Mouse (Mus musculus): Measurements from ENCODE around the gene Fkbp5.

Gene Fkbp5

DNA sequence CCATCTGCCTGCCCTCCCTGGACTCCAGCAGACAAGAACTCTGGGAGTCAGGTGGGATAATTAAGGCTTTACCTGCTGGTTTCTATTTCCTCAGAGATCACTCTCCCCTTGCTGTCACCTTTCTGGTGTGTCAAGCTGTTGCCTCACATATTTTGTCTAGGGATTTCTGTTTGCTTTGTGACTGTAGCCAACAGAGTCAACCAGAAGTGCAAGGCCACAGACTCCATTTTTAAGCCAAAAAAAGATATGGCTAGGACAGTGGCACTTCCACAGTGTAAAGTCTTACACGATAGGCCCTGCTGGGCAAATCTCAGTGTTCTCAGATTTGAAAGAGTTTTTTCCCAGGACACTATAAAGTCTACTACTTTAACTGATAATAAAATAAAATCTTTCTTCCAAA, 56.9 kb downstream of the Fkbp5 start:
- no peak for DNase-seq (ENCODE audit: low read depth, low spot score)

DNA sequence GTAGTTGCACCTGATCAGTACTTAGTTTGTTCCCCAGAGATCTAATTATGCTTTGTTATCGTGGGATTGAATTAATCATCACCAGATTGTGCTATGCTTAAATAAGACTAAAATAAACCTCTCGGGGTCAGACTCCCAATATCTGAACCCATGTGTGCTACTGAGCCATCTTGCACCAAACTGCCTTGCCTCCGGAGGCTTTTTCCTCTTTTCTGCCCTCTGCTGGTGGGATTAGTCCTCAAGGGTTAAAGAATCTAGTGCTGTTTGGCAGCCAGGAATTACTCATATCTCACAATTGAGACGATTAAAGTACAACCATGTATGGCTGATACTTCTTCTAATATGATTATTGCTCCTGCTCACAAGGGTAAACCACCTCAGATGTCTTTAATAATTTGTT, 62.2 kb downstream of the Fkbp5 start:
- DNase-seq (ENCODE audit: low read depth, low spot score), result no peak

- no peak for DNase-seq (ENCODE audit: low read depth, low spot score)
Observed at GRCm38 (mm10) chr17:28452889-28453288, 64.4 kb downstream of the Fkbp5 start.

DNA sequence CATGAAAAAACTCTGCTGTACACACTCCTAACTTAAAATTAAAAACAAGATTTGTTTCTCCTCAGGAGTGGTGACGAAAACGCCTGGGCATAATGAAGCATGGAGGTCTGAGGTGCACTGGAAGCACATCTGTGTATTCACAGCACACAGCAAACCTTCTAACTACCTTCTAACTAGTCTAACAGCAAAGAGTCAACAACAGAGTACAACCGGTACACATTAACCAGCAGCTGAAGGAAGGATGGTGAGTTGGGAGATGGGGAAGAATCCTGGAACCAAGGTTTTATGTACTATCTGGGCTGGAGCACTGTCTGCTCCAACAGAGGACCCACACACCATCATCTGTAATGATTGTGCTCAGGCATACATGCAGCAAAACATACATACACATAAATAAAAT, 65.4 kb downstream of the Fkbp5 start:
- DNase-seq (ENCODE audit: low read depth, low spot score), result no peak

- no peak for DNase-seq (ENCODE audit: low read depth, low spot score)
Observed at GRCm38 (mm10) chr17:28451487-28451886, 65.8 kb downstream of the Fkbp5 start.

DNA sequence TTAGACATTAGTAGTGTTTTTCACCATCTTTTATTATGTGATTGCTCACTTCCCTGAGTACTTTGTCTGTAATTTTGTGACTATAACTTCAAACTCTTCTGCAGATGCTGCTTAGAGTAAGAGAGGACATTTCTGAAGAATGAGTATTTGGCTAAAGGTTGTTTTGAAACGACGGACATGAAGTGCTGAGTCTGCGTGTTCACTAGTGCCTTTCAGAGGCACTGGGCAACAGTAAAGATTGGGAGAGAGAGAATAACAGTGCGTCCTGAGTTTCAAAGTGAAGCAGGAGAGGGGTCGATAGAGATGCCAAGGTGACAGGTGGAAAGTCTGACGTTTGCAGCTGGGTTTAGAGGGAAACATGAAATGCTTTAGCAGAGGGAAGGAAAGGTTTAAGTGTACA, 69.1 kb downstream of the Fkbp5 start:
- DNase-seq (ENCODE audit: low read depth, low spot score), result no peak

GRCm38 (mm10) chr17:28447789-28448188, 69.5 kb downstream of the Fkbp5 start:
- DNase-seq (ENCODE audit: low read depth, low spot score), result no peak

DNA sequence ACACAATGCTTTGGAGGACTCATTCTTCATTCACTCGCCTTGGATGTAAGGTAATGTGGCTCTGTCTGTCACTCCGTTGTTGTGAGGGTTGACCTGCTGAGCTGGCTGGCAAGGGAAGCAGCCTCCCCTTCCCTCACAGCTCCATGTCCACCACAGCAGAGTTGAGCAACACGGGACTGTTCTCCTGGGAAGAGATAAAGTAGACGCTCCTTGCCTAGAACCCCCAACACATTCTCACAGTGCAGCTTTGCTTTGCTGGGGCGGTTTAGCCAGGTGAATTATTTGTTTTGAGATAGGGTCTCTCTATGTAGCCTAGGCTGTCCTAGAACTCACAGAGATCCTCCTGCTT, 70.5 kb downstream of the Fkbp5 start:
- no peak for DNase-seq (ENCODE audit: low read depth, low spot score)

DNA sequence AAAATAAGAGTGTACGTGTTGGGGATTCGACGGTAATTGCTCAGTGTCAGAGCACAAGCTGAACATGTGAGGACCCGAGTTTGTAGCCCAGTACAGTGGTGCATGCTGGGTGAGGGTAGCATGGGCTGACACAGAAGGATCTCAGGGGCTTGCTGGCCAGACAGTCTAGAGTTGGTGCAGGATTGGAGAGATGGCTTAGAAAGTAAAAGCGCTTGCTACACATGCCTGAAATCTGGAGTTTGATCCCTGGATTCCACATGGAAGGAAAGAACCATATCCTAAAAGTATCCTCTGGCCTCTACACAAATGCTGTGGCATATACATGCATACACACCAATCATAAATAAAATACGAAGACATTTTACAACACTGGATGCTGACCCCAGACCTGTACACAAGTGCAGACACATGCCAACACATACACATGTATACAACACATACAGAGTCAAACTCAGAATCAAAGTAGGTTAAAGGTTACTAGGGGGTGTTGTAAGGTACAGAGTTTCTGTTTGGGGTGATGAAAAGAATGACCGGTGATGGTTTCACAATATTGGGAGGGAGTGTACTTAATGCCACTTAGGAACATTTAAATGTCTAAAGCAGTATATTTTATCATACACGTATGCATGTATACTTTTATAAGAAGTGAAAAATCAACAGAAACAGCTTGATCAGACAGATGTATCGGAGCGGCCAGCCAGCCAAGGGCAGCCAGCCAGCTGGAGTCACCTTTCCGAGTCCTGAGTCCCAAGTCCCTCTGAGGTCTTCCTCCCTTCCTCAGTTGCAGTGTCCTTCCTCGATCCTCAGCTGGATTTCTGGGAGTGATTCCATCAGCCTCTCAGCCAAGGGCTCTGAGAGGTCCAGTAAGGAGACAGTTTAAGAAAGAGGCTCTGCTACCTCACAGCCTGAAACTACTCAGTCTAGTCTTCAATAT, 71.2 kb downstream of the Fkbp5 start:
- DNase-seq (ENCODE audit: low read depth, low spot score), result no peak

- DNase-seq (ENCODE audit: low read depth, low spot score), result no peak
Observed at GRCm38 (mm10) chr17:28442661-28443060, 74.7 kb downstream of the Fkbp5 start.

DNA sequence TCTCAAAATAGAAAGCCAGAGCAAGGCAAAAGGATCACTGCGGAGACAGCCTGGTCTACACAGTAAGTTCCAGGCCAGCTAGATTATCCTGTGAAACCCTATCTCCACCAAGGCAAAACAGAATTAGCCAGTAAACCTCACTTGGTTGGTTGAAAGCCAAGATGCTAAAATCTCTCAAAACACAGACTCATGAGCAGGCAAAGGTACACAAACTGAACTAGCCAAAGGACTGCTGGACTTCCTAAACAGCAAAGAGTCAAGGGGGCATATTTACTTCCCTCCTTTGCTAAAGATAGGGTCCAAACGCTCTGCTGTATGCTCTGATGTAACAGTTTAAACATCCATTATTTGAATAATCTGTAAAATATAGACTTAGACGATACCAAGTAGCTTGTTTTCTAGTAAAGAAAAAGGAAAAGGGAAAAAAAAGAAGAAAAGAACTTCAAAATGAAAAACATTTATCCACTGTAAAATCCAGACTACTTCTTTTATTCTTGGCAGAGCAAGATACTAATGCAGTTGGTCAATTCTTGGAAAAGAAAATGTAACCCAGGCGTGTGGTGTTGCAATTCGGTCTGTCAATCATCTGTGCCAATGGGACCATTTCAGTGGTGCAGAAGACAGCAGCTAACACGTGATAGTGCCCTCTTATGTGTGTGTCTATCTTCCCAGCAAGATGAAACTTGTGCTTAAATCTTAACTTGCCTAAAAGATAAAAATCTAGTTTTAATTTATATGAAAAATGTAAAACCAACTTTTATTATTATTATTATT, 78.8 kb downstream of the Fkbp5 start:
- no peak for DNase-seq (ENCODE audit: low read depth, low spot score)

- no peak for DNase-seq (ENCODE audit: low read depth, low spot score)
Observed at GRCm38 (mm10) chr17:28437938-28438337, 79.4 kb downstream of the Fkbp5 start.

GRCm38 (mm10) chr17:28434921-28435485, 82.3 kb downstream of the Fkbp5 start:
- DNase-seq (ENCODE audit: low read depth, low spot score), result no peak

GRCm38 (mm10) chr17:28433029-28433428, 84.3 kb downstream of the Fkbp5 start:
- DNase-seq (ENCODE audit: low read depth, low spot score), result no peak

- no peak for DNase-seq (ENCODE audit: low read depth, low spot score)
Observed at GRCm38 (mm10) chr17:28431931-28432335, 85.4 kb downstream of the Fkbp5 start.

GRCm38 (mm10) chr17:28431038-28431437, 86.3 kb downstream of the Fkbp5 start:
- no peak for DNase-seq (ENCODE audit: low read depth, low spot score)

GRCm38 (mm10) chr17:28428474-28429258, 88.7 kb downstream of the Fkbp5 start:
- DNase-seq (ENCODE audit: low read depth, low spot score), result no peak

GRCm38 (mm10) chr17:28427666-28428065, 89.7 kb downstream of the Fkbp5 start:
- no peak for DNase-seq (ENCODE audit: low read depth, low spot score)

DNA sequence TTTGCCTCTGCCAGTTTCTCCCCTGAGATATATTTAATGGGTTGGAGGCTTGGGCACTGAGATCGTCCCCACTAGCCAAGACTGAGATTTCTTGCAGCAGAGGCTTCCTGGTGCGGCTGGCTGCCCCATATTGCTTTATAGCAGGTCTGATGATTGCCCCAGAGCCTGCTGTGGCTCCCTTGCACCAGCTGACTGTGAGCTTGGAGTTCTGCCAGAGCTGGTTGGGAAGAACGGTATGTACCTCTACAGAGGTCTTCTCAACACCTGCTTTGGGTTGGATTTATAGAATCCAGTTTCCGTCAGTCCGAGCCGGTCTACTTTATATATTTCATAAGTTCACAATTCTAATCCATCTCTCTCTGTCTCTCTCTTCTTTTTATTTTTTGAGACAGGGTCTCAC, 93.0 kb downstream of the Fkbp5 start:
- DNase-seq (ENCODE audit: low read depth, low spot score), result no peak

DNA sequence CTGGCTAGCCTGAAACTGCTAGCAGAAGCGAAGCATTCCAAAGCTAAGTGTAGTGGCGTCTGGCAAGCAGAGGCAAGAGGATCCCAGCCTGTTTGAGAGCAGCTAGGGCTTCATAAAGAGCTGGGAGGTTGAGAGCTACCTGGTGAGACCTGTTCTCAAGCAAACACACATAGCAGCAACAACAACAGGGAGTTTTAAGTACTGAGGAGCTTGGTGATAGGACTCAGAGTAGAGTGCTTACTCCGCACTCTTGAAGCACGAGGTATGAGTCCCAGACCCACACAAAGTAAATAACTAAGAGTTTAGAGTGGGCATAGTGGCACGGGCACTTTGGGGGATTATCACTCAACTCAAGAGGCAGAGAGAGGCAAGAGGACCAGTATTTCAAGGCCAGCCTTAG, 96.3 kb downstream of the Fkbp5 start:
- DNase-seq (ENCODE audit: low read depth, low spot score), result no peak

DNA sequence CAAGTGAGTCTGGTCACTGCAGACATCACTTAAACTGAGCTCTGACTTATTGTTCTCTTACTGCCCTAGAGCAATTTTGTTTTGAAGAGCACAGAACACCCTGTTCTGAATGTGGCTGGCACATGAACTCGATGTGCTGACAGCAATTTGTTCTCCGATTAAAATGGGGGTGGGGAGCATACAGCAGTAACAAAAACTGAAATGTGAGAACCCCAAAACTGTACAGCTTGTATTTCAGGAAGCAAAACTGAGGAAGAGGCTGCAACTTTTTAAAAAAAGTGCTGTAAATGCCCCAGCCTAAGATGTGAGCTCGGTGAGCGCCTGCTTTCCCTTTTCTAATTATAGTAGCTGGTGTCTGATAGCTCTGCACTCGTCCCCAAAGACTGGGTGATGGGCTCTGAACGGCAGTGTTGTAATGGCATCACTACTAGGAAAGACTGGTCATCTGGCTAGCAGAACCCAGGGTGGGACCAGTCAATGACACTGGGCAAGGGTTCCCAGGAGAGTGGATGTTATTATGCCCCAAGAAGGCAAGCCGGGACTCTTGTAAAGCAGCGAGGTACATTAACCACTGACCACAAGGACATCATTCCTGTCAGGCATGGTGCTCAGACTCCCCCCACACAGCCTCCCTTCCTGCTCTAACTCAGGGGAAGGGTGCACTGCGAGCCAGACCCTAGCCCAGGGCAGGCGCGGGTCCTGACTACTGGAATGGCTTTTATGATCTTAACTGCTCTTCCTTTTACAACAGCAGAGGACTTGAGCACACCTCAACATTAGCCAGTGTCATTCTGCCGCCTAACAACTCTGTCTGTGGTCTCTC, 96.9 kb downstream of the Fkbp5 start:
- no peak for DNase-seq (ENCODE audit: low read depth, low spot score)

All from embryo, embryonic 11.5 days (tissue).